28 mouse cellular contexts compared by ENCODE assay signal in genomic region chr8:70852595-70853231, GRCm38 (mm10). TPM values are rescaled to one million over a fixed set of nuclear protein-coding genes. Genes with fewer than 3 reads are reported as not detected.
A peak's percentile ranks its signal among the peaks of the same experiment; 100 is the strongest.
DNase-seq lines count a peak whose midpoint lies in the region; ATAC-seq and TF ChIP-seq lines count a peak whose summit lies in the region.
"Had no signal": no experiment of that assay in that cellular context is flagged by ENCODE, and none has a peak within 500 bp of the region (broad histone marks: within the 10 kb centered on the region; RNA-seq: fewer than 3 reads in every experiment).

No protein-coding gene starts in this region.

- DNase-seq in liver (peak; percentile 4), G1E (ENCODE audit: low spot score) (no peak), adipocyte (ENCODE audit: low spot score) (no peak)
- DNase-seq in liver, embryonic 11.5 days (ENCODE audit: low spot score) = no peak
- DNase-seq in layer of hippocampus, adult 9-11 months = no peak
- DNase-seq: adrenal gland, adult 8-10 months; adrenal gland, postnatal 25 days; cerebellum, adult 11-12 months; cerebellum, adult 8-10 months; cerebellum, postnatal 10 days; cerebellum, postnatal 36 days; embryo, embryonic 11 days; forebrain, postnatal 0 days; gastrocnemius, adult 2 months; gastrocnemius, postnatal 14 days; heart, adult 2 months; heart, postnatal 14 days; heart, postnatal 4 days had no signal

- ATAC-seq in liver, embryonic 11.5 days (replicated peaks; ENCODE audit: low FRiP score) = no peak
- ATAC-seq in G1E (ENCODE audit: extremely low read depth, insufficient number of reproducible peaks, low FRiP score, poor library complexity, severe bottlenecking) = no peak
- ATAC-seq in limb, embryonic 12.5 days (ENCODE audit: insufficient number of reproducible peaks, insufficient read depth, low FRiP score, low TSS enrichment, low read depth) = no peak
- ATAC-seq: forebrain, embryonic 14.5 days; forebrain, postnatal 0 days; hindbrain, postnatal 0 days; inflammation-experienced regulatory T-cells, adult 6 months had no signal

- H3K9ac ChIP-seq in liver, embryonic 11.5 days (ENCODE audit: low read depth, low read length) = no peak overlapping the region
- H3K9ac ChIP-seq in limb, embryonic 12.5 days (replicated peaks) = peak overlapping the region; percentile 23; the same call in 1 of the 2 replicates
- H3K9ac ChIP-seq: embryonic facial prominence, embryonic 15.5 days; forebrain, postnatal 0 days; hindbrain, embryonic 14.5 days had no signal

- H3K27ac ChIP-seq in liver, embryonic 11.5 days (ENCODE audit: low read depth, low read length) = no peak overlapping the region
- no peak overlapping the region for H3K27ac ChIP-seq in limb, embryonic 12.5 days
- H3K27ac ChIP-seq: embryonic facial prominence, embryonic 15.5 days; gastrocnemius, adult 2 months; heart, adult 2 months; heart, embryonic 10.5 days; heart, embryonic 13.5 days; hindbrain, embryonic 14.5 days; hindbrain, postnatal 0 days had no signal

- H3K4me1 ChIP-seq in liver, embryonic 11.5 days (replicated peaks; ENCODE audit: control insufficient read depth, insufficient read depth, low read length) = peaks cover 14% of the 10 kb centered on the region
- peaks cover 39% of the 10 kb centered on the region for H3K4me1 ChIP-seq in G1E (ENCODE audit: insufficient read depth, low read depth, low read length)
- peaks cover 31% of the 10 kb centered on the region for H3K4me1 ChIP-seq in limb, embryonic 12.5 days (replicated peaks)

- H3K27me3 ChIP-seq in liver, embryonic 11.5 days (replicated peaks; ENCODE audit: control insufficient read depth, insufficient read depth, low read length) = peaks cover 27% of the 10 kb centered on the region
- H3K27me3 ChIP-seq in G1E (ENCODE audit: insufficient read depth, low read length) = peaks cover 83% of the 10 kb centered on the region
- H3K27me3 ChIP-seq in limb, embryonic 12.5 days = peaks cover 6% of the 10 kb centered on the region; the same call in 1 of the 2 replicates
- H3K27me3 ChIP-seq: embryonic facial prominence, embryonic 15.5 days had no signal

- no peak overlapping the region for H3K4me3 ChIP-seq in liver, embryonic 11.5 days (ENCODE audit: low read depth, low read length)
- 0 out of 2 replicates have a peak overlapping the region, but pooled peaks have one; percentile 28 for H3K4me3 ChIP-seq in G1E (ENCODE audit: low read depth, low read length)
- H3K4me3 ChIP-seq in limb, embryonic 12.5 days (replicated peaks) = no peak overlapping the region
- H3K4me3 ChIP-seq: embryonic facial prominence, embryonic 15.5 days; gastrocnemius, adult 2 months; heart, adult 2 months; heart, embryonic 10.5 days; heart, embryonic 13.5 days had no signal

- H3K4me2 ChIP-seq in liver, embryonic 11.5 days = no peak overlapping the region
- H3K4me2 ChIP-seq in limb, embryonic 12.5 days = no peak overlapping the region
- H3K4me2 ChIP-seq: embryonic facial prominence, embryonic 15.5 days; heart, embryonic 13.5 days; hindbrain, embryonic 14.5 days had no signal

- no peaks in the 10 kb centered on the region for H3K9me3 ChIP-seq in liver, embryonic 11.5 days (ENCODE audit: control insufficient read depth, low read length)
- no peaks in the 10 kb centered on the region for H3K9me3 ChIP-seq in G1E (replicated peaks)
- no peaks in the 10 kb centered on the region for H3K9me3 ChIP-seq in limb, embryonic 12.5 days
- H3K9me3 ChIP-seq: embryonic facial prominence, embryonic 15.5 days; heart, embryonic 10.5 days; heart, embryonic 13.5 days had no signal

- 84% methylated on average over 41 of the region's 41 CpGs for WGBS in liver, embryonic 11.5 days
- WGBS in limb, embryonic 12.5 days = 92% methylated on average over 41 of the region's 41 CpGs

- no peak for TF ChIP-seq CTCF in G1E (IDR thresholded peaks at IDR 0.05; ENCODE audit: low read depth, low read length)

- no peaks in the 10 kb centered on the region for H3K36me3 ChIP-seq in liver, embryonic 11.5 days (ENCODE audit: control insufficient read depth, insufficient read depth, low read length)
- H3K36me3 ChIP-seq in G1E (replicated peaks) = no peaks in the 10 kb centered on the region
- H3K36me3 ChIP-seq in limb, embryonic 12.5 days = peaks cover 5% of the 10 kb centered on the region; the same call in 1 of the 2 replicates
- H3K36me3 ChIP-seq: embryonic facial prominence, embryonic 15.5 days; heart, embryonic 10.5 days; heart, embryonic 13.5 days had no signal

RNA-seq across cellular contexts. Expression of gene Kcnn1, which starts 10.3 kb away (rescaled TPM):
- polyA plus RNA-seq in liver, embryonic 11.5 days (2014; fragmentation: Nextera tagmentation; extraction: Ambion mirVana) = 0.47 and 0.73 TPM in 2 replicates
- total RNA-seq in G1E (2014; fragmentation: Nextera tagmentation) = not detected in 2 replicates
- 0.12 and 0.22 TPM in 2 replicates for total RNA-seq in G1E (2017)
- 0.02 and 0.03 TPM in 2 replicates for polyA plus RNA-seq in G1E (2012)
- polyA plus RNA-seq in limb, embryonic 12.5 days (2016; fragmentation: Nextera tagmentation; extraction: Ambion mirVana) = 4.3 and 6.0 TPM in 2 replicates
- polyA plus RNA-seq: inflammation-experienced regulatory T-cells, adult 6 months had no signal

RNA-seq across cellular contexts. Expression of gene Arrdc2, which starts 13.2 kb away (rescaled TPM):
- 13.4 and 14.5 TPM in 2 replicates for polyA plus RNA-seq in liver, embryonic 11.5 days (2014; fragmentation: Nextera tagmentation; extraction: Ambion mirVana)
- total RNA-seq in G1E (2014; fragmentation: Nextera tagmentation) (7.4 and 19.6 TPM in 2 replicates), G1E (2017) (12.3 and 15.0 TPM in 2 replicates)
- 78.9 and 92.7 TPM in 2 replicates for polyA plus RNA-seq in G1E (2012)
- polyA plus RNA-seq in limb, embryonic 12.5 days (2016; fragmentation: Nextera tagmentation; extraction: Ambion mirVana) = 5.3 and 6.4 TPM in 2 replicates

RNA-seq across cellular contexts. Expression of gene Ccdc124, which starts 21.0 kb away (rescaled TPM):
- 110 and 112 TPM in 2 replicates for polyA plus RNA-seq in liver, embryonic 11.5 days (2014; fragmentation: Nextera tagmentation; extraction: Ambion mirVana)
- total RNA-seq in G1E (2014; fragmentation: Nextera tagmentation) (17.0 and 18.9 TPM in 2 replicates), G1E (2017) (16.1 and 16.7 TPM in 2 replicates)
- polyA plus RNA-seq in G1E (2012) = 171 and 172 TPM in 2 replicates
- polyA plus RNA-seq in limb, embryonic 12.5 days (2016; fragmentation: Nextera tagmentation; extraction: Ambion mirVana) = 119 and 127 TPM in 2 replicates

RNA-seq across cellular contexts. Expression of gene Slc5a5, which starts 39.8 kb away (rescaled TPM):
- 0.18 and 0.34 TPM in 2 replicates for polyA plus RNA-seq in liver, embryonic 11.5 days (2014; fragmentation: Nextera tagmentation; extraction: Ambion mirVana)
- total RNA-seq in G1E (2014; fragmentation: Nextera tagmentation) (not detected in 2 replicates), G1E (2017) (0.06 TPM in 1 of 2 replicates, not detected in the other)
- polyA plus RNA-seq in G1E (2012) = 0.26 and 0.28 TPM in 2 replicates
- polyA plus RNA-seq in limb, embryonic 12.5 days (2016; fragmentation: Nextera tagmentation; extraction: Ambion mirVana) = 0.15 and 0.29 TPM in 2 replicates
- total RNA-seq: adrenal gland, adult 8-10 months; gastrocnemius, adult 2 months; gastrocnemius, postnatal 4 days; heart, adult 2 months had no signal
- polyA plus RNA-seq: inflammation-experienced regulatory T-cells, adult 6 months had no signal

RNA-seq across cellular contexts. Expression of gene Il12rb1, which starts 44.5 kb away (rescaled TPM):
- 0.10 and 0.25 TPM in 2 replicates for polyA plus RNA-seq in liver, embryonic 11.5 days (2014; fragmentation: Nextera tagmentation; extraction: Ambion mirVana)
- total RNA-seq in G1E (2014; fragmentation: Nextera tagmentation) = 1.9 and 2.7 TPM in 2 replicates
- total RNA-seq in G1E (2017) = 2.3 and 3.1 TPM in 2 replicates
- polyA plus RNA-seq in G1E (2012) = 4.6 and 5.6 TPM in 2 replicates
- not detected in 2 replicates for polyA plus RNA-seq in limb, embryonic 12.5 days (2016; fragmentation: Nextera tagmentation; extraction: Ambion mirVana)
- total RNA-seq: adrenal gland, postnatal 25 days; gastrocnemius, adult 2 months; gastrocnemius, postnatal 4 days; heart, adult 2 months; hindbrain, postnatal 0 days had no signal
- polyA plus RNA-seq: forebrain, embryonic 11.5 days; forebrain, embryonic 14.5 days; forebrain, postnatal 0 days; heart, embryonic 10.5 days; heart, embryonic 13.5 days; hindbrain, embryonic 14.5 days; hindbrain, postnatal 0 days had no signal
